Mouse (Mus musculus) C2C12 (cell line): Measurements from ENCODE around the gene 1700102P08Rik.

Experiments
- CTCF ChIP-seq: IDR thresholded peaks from one replicate; pipeline ENCODE4 v1.5.1; 2011; ENCODE audit not compliant: control insufficient read depth, insufficient read depth, insufficient read length
- MAX ChIP-seq: IDR thresholded peaks from one replicate; pipeline ENCODE4 v1.6.1; 2011; ENCODE audit warnings: mild to moderate bottlenecking, control low read depth
- USF1 ChIP-seq: IDR thresholded peaks from one replicate; pipeline ENCODE4 v1.6.1; 2011; ENCODE audit warnings: low read depth, mild to moderate bottlenecking, control low read depth, moderate library complexity

DNA sequence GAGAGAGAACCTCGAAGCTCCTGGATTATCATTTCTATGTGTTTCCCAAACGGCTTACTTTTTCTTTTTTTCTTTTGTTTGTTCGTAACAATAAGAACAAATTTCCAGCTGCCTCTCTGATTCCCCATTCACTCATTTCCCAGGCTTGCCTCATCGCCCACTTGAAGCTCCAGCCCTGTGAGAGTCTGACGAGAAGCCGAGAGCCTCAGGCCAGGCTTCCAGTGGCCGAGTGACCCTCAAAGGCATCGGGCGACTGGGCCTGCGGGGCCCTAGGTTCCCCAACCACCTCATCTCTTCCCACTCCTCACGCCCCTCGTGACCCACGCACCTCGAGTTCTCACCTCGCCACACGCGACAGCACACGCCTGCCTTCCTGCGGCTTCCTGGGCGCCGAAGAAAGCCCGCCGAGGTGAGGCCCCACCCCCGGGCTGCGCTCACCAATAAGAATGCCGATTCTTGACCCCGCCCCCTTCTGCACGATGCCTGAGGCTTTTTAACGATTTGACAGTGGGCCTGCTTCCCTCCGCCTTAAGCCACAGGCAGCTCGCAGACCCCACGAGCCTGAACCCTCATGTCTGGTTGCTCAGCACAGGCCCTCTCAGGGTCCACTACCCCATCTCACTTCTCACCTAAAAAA lies 38.9 kb downstream of the 1700102P08Rik start:
- TF ChIP-seq CTCF, result no peak
- TF ChIP-seq USF1, result no peak
- no peak for TF ChIP-seq MAX
